Mouse (Mus musculus) MEL-GATA-1-ER (cell line): Measurements from ENCODE around the gene Polr3c.
"Not testable (repeated sequence)": the region's sequence is repeated elsewhere in the genome, so short reads cannot be mapped to it uniquely, and the experiment has no call there.

Source experiments
- DNase-seq: peaks from one replicate; pipeline ENCODE4 v3.0.0-alpha.2; 2012; ENCODE audit warnings: low read depth; ENCODE audit errors: extremely low read depth

Polr3c gene

DNA sequence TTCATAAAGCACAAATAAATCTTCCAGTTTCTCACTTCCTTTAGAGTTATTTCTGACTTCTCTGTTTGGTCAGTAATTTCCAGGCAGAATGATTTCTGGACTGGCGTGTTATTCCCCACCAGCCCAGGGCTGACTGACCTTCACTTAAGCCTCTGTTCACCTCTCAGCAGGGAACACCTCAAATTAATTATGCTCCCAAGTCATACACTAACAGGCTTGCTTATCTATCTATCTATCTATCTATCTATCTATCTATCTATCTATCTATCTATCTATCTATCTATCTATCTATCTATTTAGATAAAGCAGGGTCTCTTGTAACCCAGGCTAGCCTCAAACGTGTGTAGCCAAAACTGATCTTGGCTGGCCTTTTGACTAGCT, 18.8 kb downstream of the Polr3c start:
- DNase-seq = no peak

DNA sequence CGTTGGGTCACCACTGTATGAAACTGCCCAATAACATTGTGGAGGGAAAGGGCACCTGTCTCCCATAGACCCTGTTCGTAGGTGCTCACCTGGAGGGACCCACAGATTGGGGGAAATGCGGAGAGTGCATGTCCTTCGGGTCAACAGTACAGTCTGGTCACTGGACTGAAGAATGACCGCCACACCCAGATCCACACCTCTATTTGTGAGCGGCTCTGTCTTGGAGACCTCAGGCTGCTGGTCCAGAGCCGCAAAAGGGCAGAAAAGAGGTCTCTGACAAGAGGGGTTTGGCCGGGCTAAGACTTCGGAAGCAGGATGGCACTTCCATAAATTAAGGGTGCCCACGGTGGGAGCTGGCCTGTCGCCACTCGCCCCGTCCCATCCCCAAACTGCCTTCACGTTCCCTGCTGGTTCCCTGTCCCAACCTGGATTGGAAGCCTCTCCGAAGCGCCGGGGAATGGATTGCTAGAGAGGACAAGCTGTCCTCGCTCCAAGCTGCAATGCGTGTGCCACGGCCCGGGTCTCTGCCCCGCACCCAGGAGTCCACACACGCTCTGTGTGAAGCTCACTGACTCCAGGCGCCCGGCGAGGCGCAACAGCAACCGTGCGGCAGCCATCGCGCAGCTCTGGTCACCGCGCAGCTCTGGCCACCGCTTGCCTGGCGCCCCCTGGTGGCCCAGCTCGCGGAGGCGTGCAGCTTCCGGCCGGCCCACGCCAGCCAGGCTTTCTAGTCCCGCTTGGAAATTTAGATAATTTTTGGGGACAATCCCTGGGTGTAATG, 19.3 kb downstream of the Polr3c start, which contains the start of gene Nudt17:
Gene Nudt17 (minus strand): TSS at position 660 of the 781 bp plus-strand sequence.
- DNase-seq = peak; percentile 53

DNA sequence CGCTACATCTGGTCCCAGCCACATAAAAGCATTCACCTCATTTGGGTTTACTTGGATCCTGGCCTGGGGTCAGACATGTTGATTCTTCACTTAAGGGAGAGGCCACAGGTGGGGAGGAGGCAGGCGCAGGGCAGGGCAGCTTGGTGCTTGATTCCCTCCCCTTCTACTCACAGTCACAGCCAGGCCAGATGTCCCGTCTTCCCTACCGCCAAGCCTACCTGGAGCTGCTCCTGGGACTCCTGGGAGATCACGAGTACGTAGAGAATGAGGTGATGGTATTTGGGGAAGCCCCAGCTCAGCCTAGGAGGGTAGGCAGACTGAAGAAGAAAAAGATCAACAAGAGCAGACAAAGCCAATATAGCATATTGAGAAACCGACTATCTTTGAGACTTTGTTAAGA, 20.4 kb downstream of the Polr3c start:
- no peak for DNase-seq

DNA sequence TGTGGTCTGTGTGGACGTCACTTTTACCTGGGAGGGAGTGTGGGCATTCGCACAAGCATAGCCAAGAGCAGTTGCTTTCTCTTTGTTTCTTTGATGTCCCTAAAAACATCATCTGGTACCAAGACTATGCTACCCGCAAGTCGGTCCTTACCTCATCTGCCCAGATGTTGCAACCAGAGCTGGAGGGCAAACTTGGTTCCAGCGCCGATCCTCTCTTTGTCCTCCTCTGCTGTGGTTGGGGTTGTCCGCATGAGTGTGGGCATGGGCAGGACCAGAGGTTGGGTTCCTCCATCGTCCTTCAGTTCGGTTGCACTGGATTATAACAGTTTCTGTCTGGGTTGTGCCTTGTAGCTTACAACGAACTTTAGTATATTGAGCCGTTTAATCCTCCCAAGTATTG, 21.2 kb downstream of the Polr3c start:
- DNase-seq = no peak

DNA sequence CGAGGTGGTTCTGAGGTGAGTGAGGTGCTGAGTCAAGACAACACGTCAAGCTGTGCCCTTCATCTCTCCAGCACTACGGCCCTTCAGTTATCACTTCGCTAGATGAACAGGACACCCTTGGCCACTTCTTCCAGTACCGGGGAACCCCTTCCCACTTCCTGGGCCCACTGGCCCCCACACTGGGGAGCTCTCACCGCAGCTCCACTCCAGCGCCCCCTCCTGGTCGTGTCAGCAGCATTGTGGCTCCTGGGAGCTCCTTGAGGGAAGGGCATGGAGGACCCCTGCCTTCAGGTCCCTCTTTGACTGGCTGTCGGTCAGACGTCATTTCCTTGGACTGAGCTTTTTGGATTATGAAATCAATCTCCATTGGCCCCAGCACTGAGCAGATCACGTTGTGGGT, 22.6 kb downstream of the Polr3c start:
- no peak for DNase-seq

DNA sequence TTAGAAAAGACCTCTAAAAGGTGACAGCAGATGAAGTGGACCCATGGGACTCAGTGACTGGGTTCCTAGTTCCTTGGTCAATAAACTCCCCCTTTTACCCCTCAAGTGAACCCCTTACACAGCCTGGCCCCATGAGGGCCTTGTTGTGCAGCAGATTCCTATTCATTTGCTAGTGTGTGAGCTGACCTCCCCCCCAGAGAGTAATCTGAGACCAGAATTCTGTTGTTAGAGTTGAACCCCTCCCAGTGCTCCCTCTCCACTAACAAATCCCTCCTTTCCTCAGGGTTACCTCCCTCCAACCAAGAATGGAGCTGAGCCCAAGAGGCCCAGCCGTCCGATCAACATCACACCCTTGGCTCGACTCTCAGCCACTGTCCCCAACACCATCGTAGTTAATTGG, 26.4 kb downstream of the Polr3c start:
- DNase-seq = no peak

DNA sequence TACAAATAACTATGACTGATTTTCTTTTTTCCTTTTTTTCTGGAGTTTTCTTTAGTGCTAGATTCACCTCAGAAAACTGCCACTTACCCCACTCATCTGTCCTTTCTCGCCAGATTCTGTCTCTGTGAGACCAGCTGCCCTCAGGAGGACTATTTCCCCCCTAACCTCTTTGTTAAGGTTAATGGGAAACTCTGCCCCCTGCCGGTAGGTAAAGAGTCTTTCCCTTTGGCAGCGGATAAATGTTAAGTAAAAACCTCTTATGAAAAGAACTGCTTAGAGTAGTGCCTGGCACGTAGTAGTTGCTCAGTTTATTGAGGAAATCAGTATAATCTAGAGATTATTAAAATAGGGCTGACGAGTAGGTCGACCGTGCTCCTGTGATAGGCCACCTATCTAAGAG, 27.1 kb downstream of the Polr3c start:
- DNase-seq = peak; percentile 71

DNA sequence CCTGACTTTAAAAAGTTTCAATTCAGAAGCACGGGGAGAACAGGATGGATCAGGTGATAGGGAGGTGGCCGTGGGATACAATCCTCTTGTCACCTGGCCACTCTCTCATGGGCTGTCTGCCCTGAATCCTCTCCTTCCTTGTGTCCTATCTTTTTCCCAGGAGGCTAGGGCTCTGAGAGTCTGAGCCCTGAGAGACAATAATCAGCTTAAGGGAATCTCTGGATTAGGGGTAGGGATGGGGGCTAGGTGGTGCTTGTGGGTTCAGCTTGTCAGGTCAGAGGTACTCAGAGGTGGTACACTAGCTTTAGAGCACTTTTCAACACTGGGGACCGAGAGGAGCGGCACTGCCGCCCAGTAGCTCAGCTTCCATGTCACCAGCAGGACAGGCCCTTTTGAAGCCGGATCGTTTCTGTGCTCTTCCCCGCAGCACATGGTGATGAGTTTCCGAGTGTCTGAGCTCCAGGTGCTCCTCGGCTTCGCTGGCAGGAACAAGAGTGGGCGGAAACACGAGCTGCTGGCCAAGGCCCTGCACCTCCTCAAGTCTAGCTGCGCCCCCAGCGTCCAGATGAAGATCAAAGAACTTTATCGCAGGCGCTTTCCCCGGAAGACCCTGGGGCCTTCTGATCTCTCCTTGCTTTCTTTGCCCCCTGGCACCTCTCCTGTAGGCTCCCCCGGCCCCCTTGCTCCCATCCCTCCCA, 28.3 kb downstream of the Polr3c start:
- no peak for DNase-seq

DNA sequence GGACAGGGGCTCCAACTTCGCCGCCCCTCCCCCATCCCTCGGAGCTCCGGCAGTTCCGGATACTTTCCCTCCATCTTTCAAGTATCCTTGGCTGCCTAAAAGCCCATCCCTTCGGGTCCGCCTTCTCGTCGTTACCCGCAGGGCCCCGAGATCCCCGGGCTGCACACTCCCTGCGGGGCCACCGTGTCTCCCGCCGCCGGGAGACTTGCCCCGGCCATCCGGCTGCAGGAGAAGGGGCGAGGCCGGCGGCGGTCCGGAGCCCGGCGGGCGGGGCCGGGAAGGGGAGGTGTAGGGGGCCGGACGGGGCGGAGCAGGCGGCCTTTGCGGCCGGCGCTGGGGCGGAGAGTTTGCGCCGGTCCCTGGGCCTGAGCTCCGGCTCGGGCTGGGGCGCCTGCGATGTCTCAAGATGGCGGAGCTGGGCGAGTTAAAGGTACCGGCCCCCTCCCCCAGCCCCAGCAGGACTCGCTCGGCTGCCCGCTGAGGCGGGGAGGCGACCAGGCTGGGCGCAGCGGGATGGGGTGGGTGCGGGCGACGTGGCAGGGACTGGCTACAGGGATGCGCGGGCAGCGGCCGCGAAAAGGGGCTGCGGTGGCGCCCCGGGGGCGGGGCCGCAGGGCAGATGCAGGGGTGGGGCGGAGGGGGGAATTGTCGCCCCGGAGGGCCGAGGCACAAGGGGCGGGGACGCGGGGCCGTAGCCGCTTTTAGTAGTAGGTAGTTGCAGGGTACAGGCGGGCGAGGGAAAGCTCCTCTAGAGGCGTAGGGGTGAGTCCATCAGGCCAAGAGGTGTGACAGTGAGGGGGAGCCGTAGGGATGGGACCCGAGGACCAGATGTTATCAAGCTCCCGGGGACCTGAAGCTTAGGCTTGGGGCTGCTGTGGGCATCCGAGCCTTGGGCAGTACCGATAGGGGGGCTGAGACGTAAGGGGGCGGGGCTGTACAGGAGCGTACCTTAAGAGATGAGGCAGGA, 30.4 kb downstream of the Polr3c start:
- DNase-seq = peak; percentile 85

DNA sequence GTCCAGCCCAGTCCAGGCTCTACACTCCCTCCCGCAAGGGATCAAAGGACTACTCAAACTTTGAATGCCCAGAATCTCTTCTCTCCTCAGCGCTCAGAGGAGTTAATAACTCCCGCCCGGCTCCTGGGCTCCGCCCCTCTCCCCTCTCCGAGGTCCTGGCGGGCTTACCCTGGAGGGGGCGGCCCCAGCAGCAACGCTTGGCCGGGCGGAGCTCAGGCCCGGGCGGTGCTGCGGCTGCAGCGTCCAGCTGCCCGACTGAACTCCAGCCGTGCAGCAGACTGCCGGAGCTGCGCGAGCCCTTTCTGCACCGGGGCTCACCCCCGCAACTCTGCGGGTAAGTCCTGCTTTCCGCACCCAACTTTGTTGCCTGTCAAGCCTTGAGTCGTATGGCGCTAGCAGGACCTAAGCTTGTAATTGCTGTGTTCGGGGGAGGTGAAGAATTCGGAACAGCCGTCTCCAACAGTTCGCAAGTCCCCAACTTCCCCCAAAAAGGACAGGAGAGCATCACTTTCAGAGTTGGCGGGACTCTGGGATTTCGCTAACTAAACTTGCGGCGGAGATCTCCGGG, 31.1 kb downstream of the Polr3c start, which contains the start of gene Pias3:
Gene Pias3 (plus strand): TSS at position 187 of the 568 bp plus-strand sequence.
- peak; percentile 80 for DNase-seq

DNA sequence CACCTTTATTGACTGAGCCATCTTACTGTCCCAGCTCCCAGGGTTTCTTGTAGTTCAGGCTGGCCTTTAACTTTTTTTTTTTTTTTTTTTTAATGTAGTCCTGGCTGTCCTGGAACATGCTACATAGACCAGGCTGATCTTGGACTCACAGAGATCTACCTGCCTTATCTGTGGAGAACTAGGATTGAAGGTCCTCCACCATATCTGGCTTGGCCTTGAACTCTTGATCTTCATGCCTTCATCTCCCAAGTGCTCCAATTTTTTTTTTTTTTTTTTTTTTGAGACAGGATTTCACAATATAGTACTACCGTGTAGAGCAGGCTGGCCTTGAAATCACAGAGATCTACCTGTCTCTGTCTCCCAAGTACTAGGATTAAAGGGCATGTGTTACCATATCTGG, 33.8 kb downstream of the Polr3c start:
- DNase-seq = no peak

DNA sequence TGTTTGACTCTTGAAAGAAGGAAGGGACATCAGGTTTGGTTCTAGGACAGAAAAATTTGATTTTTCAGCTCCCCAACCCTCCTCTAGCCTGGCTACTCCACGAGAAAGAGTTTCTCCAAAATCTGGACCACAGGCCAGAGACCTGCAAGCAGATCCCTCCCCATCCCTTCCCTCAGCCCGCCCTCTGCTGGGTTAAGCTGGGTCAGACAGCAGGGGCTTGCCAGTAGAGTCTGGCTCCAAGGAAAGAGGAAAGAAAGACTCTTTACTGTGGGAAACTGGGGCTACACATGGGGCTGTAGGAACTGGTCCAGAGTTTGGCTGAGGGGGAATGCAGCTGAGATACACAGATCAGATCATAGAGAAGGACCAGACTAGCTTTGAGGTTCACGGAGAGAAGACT, 34.9 kb downstream of the Polr3c start:
- DNase-seq = no peak

DNA sequence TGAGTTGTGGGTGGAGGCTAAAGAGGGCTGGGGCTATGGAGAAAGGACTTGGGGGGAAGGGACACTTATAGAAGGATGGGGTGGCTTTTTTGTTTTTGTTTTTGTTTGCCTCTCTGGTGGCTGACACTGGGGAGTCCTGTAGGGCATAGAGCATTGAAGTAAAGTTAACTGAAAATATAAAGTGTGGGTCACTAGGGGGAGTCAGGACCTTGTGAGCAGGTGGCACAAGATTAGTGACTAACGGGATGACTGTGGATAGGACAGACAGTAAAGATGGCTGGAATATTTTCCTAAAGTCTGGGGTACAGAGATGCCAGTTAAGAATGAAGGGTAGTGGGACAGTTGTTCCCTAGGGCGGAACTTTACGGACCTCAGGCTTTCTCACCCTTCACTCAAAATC, 37.1 kb downstream of the Polr3c start:
- DNase-seq = no peak

DNA sequence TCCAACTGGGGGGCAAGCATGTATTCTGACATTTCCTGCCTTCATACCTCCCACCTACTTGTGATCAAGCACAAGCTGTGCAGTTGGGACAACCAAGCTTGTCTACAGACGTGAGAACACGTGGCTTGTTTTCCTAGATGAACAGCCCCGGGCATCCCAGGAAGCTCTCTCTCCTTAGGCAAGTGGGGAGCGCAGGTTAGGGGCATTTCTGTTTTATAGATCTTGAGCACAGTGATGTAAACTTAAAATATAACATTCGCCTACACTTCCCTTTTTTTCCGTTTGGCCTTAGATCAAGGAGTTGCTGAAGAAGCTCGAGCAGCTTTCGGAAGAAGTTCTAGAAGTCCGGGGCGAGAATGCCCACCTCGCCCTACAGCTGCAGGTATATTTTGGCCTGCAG, 38.6 kb downstream of the Polr3c start:
- peak; percentile 70 for DNase-seq

DNA sequence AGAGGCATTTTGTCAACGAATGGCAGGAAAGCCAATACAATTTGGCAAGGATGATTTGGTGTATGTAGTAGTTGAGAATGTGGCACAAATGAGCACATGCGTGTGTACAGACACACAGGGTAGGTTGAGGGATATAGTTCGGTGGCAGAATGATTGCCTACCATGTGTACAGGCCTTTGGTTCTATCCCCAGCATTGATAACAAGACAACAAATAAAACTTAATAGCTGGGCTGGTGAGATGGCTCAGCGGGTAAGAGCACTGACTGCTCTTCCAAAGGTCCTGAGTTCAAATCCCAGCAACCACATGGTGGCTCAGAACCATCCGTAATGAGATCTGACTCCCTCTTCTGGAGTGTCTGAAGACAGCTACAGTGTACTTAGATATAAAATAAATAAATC, 41.4 kb downstream of the Polr3c start:
- not testable (repeated sequence) for DNase-seq

DNA sequence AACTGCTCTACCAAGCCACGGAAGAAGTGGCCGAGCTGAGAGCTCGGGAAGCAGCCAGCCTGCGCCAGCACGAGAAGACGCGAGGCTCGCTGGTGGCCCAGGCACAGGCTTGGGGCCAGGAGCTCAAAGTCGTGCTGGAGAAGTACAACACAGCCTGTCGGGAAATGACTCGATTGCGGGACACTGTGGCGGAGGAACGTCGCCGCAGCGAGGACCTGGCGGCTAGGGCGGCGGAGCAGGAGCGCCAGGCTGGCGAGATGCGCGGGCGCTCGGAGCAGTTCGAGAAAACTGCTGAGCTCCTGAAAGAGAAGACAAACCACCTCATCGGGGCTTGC, 42.6 kb downstream of the Polr3c start:
- no peak for DNase-seq

DNA sequence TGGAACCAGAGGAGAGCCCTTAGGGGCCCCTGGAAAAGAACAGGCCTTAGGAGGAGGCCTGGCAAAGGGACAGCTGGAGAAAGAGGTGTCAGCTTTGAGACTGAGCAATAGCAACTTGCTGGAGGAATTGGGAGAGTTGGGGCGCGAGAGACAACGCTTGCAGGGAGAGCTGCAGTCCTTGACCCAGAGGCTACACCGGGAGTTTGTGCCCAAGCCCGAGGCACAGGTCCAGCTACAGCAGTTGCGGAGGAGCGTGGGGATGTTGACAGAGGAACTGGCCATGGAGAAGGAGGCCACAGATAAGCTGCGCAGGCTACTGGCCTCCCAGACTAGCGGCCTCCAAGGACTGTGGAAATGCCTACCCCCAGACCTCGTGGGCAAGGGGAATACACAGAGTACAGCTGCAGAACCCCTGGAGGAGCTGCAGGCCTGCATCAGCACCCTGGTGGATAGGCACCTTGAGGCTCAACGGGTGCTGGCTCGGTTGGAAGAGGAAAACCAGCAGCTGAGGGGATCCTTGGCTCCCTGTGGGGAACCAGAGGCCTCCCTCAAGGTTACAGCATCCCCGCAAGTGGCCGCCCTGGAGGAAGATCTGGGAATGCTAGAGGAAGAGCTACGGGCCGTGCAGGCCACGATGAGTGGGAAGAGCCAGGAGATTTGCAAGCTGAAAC, 43.1 kb downstream of the Polr3c start:
- no peak for DNase-seq

DNA sequence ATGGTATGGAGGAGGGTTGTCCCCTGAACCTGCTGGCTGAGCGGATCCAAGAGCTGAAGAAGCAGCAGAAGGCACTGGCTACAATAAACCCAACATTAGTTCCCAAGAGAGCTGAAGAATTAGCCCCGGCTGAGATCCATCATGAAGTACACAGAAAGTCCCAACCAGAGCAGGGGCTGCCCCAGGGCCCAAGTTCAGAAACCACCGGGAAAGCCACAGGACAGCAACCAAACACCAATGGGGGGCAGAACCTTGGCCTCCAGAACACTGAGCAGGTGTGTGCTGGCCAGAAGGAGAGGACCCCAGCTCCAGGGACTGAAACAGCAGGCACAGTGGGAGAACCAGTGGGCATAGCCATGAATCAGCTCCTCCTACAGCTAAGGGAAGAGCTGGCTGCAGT, 43.9 kb downstream of the Polr3c start:
- DNase-seq = no peak

DNA sequence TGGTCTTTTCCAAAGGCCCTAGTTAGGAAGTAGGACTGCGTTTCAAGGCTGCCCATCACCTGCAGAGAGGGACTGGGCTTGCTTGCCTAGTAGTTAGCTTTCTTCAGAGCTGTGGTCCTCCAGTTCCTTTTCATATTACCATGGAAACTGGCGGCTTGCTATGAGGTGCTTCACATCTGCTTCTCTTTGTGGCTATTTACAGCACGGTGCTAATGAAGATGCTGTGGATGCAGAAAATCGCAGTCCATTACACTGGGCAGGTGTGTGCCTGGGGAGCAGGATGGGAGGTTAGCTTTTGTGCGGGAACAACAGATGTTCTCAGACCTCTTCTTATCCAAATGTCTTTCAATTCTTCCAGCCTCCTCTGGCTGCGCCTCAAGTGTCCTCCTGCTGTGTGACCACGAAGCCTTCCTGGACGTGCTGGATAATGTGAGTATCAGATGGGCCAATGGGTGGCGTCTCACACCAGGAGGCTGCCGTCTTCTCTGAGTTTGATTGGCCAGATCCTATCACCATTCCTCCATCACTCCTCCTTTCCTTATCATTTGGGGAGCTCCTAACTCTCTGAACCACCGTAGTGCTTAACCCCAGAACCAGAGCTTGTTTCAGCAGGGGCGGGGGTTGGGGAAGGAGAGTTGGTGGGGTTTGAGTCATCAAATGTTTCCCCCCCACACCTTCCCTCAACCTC, 47.0 kb downstream of the Polr3c start:
- DNase-seq = no peak

DNA sequence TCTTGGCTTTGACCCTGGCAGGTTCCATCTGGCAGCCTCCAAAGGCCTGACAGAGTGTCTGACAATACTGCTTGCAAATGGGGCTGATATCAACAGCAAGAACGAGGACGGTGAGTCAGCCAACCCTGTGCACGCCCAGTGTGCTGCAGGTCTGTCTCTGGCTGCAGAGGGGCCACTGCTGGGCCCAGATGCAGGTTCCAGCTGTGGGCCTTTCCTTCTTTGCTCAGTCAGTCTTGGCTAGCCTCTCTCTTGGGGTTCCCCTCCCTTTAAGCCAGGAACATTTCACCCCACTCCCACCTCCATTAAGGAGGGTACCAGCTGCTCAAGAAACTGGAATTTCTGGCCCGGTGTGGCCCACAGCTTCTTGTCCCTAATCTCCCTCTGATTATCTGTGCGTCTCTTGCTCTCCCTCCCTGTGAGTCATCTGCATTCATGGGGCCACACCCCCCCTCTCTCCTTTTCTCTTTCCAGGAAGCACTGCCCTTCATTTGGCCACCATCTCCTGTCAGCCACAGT, 48.2 kb downstream of the Polr3c start:
- no peak for DNase-seq
